Mouse (Mus musculus): ENCODE results near the gene Slamf9.

GRCm38 (mm10) chr1:172488831-172489230, 13.7 kb downstream of the Slamf9 start:
- TF ChIP-seq POLR2A (IDR thresholded peaks at IDR 0.05; ENCODE audit: borderline replicate concordance, low read depth, low read length) = no peak
- TF ChIP-seq CTCF (IDR thresholded peaks at IDR 0.05; ENCODE audit: low read depth, low read length) = no peak
